Mouse (Mus musculus): ENCODE data around the gene Mis18bp1. TPM values are rescaled to one million over a fixed set of nuclear protein-coding genes. Genes with fewer than 3 reads are reported as not detected.
"Not testable (repeated sequence)": the region's sequence is repeated elsewhere in the genome, so short reads cannot be mapped to it uniquely, and the experiment has no call there.

The Mis18bp1 gene
- 32.4 and 36.8 TPM in 2 replicates for polyA plus RNA-seq (2015; fragmentation: Nextera tagmentation; extraction: Ambion mirVana)

GRCm38 (mm10) chr12:65172021-65172951, at the start of gene Mis18bp1:
Gene Mis18bp1, minus strand, starts transcription at chr12:65172604.
- no peaks in the 10 kb centered on the region for H3K27me3 ChIP-seq
- peak; percentile 97 for ATAC-seq (ENCODE audit: insufficient read depth)
- WGBS (ENCODE audit: insufficient replicate concordance): under 1% methylated on average over 70 of the region's 70 CpGs
- peak within 1 kb of the TSS; percentile 77 for H3K4me2 ChIP-seq
- H3K9me3 ChIP-seq (replicated peaks): no peaks in the 10 kb centered on the region
- peaks cover 25% of the 10 kb centered on the region for H3K4me1 ChIP-seq (replicated peaks)
- peak within 1 kb of the TSS; percentile 98 for H3K4me3 ChIP-seq (replicated peaks)
- peak within 1 kb of the TSS; percentile 86 for H3K9ac ChIP-seq
- H3K27ac ChIP-seq (replicated peaks): peak within 1 kb of the TSS; percentile 99
- H3K36me3 ChIP-seq (replicated peaks): 0 out of 2 replicates have a peak, but pooled peaks cover 8% of the 10 kb centered on the region

GRCm38 (mm10) chr12:65216404-65216840, 44.0 kb upstream of the Mis18bp1 start:
- Histone ChIP-seq H3K36me3 (replicated peaks) (no peaks in the 10 kb centered on the region), H3K4me2 (no peak overlapping the region), H3K4me3 (replicated peaks) (no peak overlapping the region), H3K9me3 (replicated peaks) (no peaks in the 10 kb centered on the region), H3K27me3 (no peaks in the 10 kb centered on the region), H3K27ac (replicated peaks) (no peak overlapping the region), H3K9ac (no peak overlapping the region), H3K4me1 (replicated peaks) (no peaks in the 10 kb centered on the region)
- ATAC-seq (ENCODE audit: insufficient read depth): no peak
- 72% methylated on average over 6 of the region's 6 CpGs for WGBS (ENCODE audit: insufficient replicate concordance)

- no peaks in the 10 kb centered on the region for H3K9me3 ChIP-seq (replicated peaks)
- H3K9ac ChIP-seq: no peak overlapping the region
- no peak overlapping the region for H3K27ac ChIP-seq (replicated peaks)
- no peak overlapping the region for H3K4me2 ChIP-seq
- no peaks in the 10 kb centered on the region for H3K27me3 ChIP-seq
- no peaks in the 10 kb centered on the region for H3K4me1 ChIP-seq (replicated peaks)
- no peaks in the 10 kb centered on the region for H3K36me3 ChIP-seq (replicated peaks)
- ATAC-seq (ENCODE audit: insufficient read depth): no peak
- H3K4me3 ChIP-seq (replicated peaks): no peak overlapping the region
- 46% methylated on average over 1 of the region's 1 CpGs for WGBS (ENCODE audit: insufficient replicate concordance)
These were observed 34.0 kb upstream of the Mis18bp1 start for GRCm38 (mm10) chr12:65206431-65206830.

- no peaks in the 10 kb centered on the region for H3K4me1 ChIP-seq (replicated peaks)
- H3K27ac ChIP-seq (replicated peaks): no peak overlapping the region
- H3K36me3 ChIP-seq (replicated peaks): no peaks in the 10 kb centered on the region
- no peak for ATAC-seq (ENCODE audit: insufficient read depth)
- H3K4me3 ChIP-seq (replicated peaks): no peak overlapping the region
- H3K9ac ChIP-seq: no peak overlapping the region
- WGBS (ENCODE audit: insufficient replicate concordance): 85% methylated on average over 2 of the region's 2 CpGs
- H3K9me3 ChIP-seq (replicated peaks): no peaks in the 10 kb centered on the region
- H3K4me2 ChIP-seq: no peak overlapping the region
- H3K27me3 ChIP-seq: no peaks in the 10 kb centered on the region
These were observed 29.4 kb upstream of the Mis18bp1 start for GRCm38 (mm10) chr12:65201812-65202211.

GRCm38 (mm10) chr12:65194003-65194530, 21.7 kb upstream of the Mis18bp1 start:
- H3K4me2 ChIP-seq: no peak overlapping the region
- ATAC-seq (ENCODE audit: insufficient read depth): no peak
- no peaks in the 10 kb centered on the region for H3K36me3 ChIP-seq (replicated peaks)
- H3K9ac ChIP-seq: no peak overlapping the region
- H3K27ac ChIP-seq (replicated peaks): no peak overlapping the region
- H3K4me1 ChIP-seq (replicated peaks): no peaks in the 10 kb centered on the region
- no peaks in the 10 kb centered on the region for H3K27me3 ChIP-seq
- H3K4me3 ChIP-seq (replicated peaks): no peak overlapping the region
- H3K9me3 ChIP-seq (replicated peaks): no peaks in the 10 kb centered on the region
- WGBS (ENCODE audit: insufficient replicate concordance): 55% methylated on average over 5 of the region's 5 CpGs

GRCm38 (mm10) chr12:65189213-65189612, 16.8 kb upstream of the Mis18bp1 start:
- H3K4me1 ChIP-seq (replicated peaks): no peaks in the 10 kb centered on the region
- H3K27ac ChIP-seq (replicated peaks): no peak overlapping the region
- H3K36me3 ChIP-seq (replicated peaks): no peaks in the 10 kb centered on the region
- no peak overlapping the region for H3K4me2 ChIP-seq
- H3K4me3 ChIP-seq (replicated peaks): no peak overlapping the region
- ATAC-seq (ENCODE audit: insufficient read depth): no peak
- no peak overlapping the region for H3K9ac ChIP-seq
- H3K9me3 ChIP-seq (replicated peaks): no peaks in the 10 kb centered on the region
- H3K27me3 ChIP-seq: no peaks in the 10 kb centered on the region
- 49% methylated on average over 2 of the region's 2 CpGs for WGBS (ENCODE audit: insufficient replicate concordance)

- H3K9me3 ChIP-seq (replicated peaks): no peaks in the 10 kb centered on the region
- no peak overlapping the region for H3K4me3 ChIP-seq (replicated peaks)
- no peaks in the 10 kb centered on the region for H3K27me3 ChIP-seq
- no peaks in the 10 kb centered on the region for H3K36me3 ChIP-seq (replicated peaks)
- no peak overlapping the region for H3K9ac ChIP-seq
- no peak overlapping the region for H3K4me2 ChIP-seq
- ATAC-seq (ENCODE audit: insufficient read depth): no peak
- no peaks in the 10 kb centered on the region for H3K4me1 ChIP-seq (replicated peaks)
- WGBS (ENCODE audit: insufficient replicate concordance): 50% methylated on average over 3 of the region's 3 CpGs
- H3K27ac ChIP-seq (replicated peaks): no peak overlapping the region
These were observed 15.0 kb upstream of the Mis18bp1 start for GRCm38 (mm10) chr12:65187365-65187764.

- no peak overlapping the region for H3K9ac ChIP-seq
- no peaks in the 10 kb centered on the region for H3K36me3 ChIP-seq (replicated peaks)
- no peaks in the 10 kb centered on the region for H3K9me3 ChIP-seq (replicated peaks)
- peaks cover 25% of the 10 kb centered on the region for H3K4me1 ChIP-seq (replicated peaks)
- peak overlapping the region; percentile 98 for H3K4me3 ChIP-seq (replicated peaks)
- peak overlapping the region; percentile 99 for H3K27ac ChIP-seq (replicated peaks)
- ATAC-seq (ENCODE audit: insufficient read depth): no peak
- WGBS (ENCODE audit: insufficient replicate concordance): 88% methylated on average over 5 of the region's 5 CpGs
- no peaks in the 10 kb centered on the region for H3K27me3 ChIP-seq
- H3K4me2 ChIP-seq: peak overlapping the region; percentile 77
These were observed 1.3 kb upstream of the Mis18bp1 start for GRCm38 (mm10) chr12:65173736-65174135.

GRCm38 (mm10) chr12:65172959-65173358, 555 bp upstream of the Mis18bp1 start:
- H3K4me1 ChIP-seq (replicated peaks): peaks cover 25% of the 10 kb centered on the region
- ATAC-seq (ENCODE audit: insufficient read depth): peak; percentile 54
- 14% methylated on average over 8 of the region's 8 CpGs for WGBS (ENCODE audit: insufficient replicate concordance)
- not testable (repeated sequence) for H3K9me3 ChIP-seq (replicated peaks); H3K27me3 ChIP-seq; H3K36me3 ChIP-seq (replicated peaks)
- peak overlapping the region; percentile 77 for H3K4me2 ChIP-seq
- peak overlapping the region; percentile 98 for H3K4me3 ChIP-seq (replicated peaks)
- H3K27ac ChIP-seq (replicated peaks): peak overlapping the region; percentile 99
- peak overlapping the region; percentile 86 for H3K9ac ChIP-seq

- H3K4me1 ChIP-seq (replicated peaks); ATAC-seq (ENCODE audit: insufficient read depth); H3K9ac ChIP-seq; H3K9me3 ChIP-seq (replicated peaks); H3K4me3 ChIP-seq (replicated peaks); H3K27me3 ChIP-seq; H3K4me2 ChIP-seq; H3K27ac ChIP-seq (replicated peaks): not testable (repeated sequence)
- WGBS (ENCODE audit: insufficient replicate concordance): 84% methylated on average over 4 of the region's 4 CpGs
- H3K36me3 ChIP-seq (replicated peaks): peaks cover 73% of the 10 kb centered on the region
These were observed 36.3 kb downstream of the Mis18bp1 start for GRCm38 (mm10) chr12:65136121-65136520.

GRCm38 (mm10) chr12:65119451-65119850, 53.0 kb downstream of the Mis18bp1 start:
- no peaks in the 10 kb centered on the region for H3K4me1 ChIP-seq (replicated peaks)

More at GRCm38 (mm10) chr12:65119451-65119850, 53.0 kb downstream of the Mis18bp1 start:
- Histone ChIP-seq H3K9me3 (replicated peaks) (no peaks in the 10 kb centered on the region), H3K36me3 (replicated peaks) (peaks cover 75% of the 10 kb centered on the region), H3K9ac (no peak overlapping the region), H3K4me3 (replicated peaks) (no peak overlapping the region), H3K27ac (replicated peaks) (no peak overlapping the region), H3K27me3 (no peaks in the 10 kb centered on the region), H3K4me2 (no peak overlapping the region)
- no peak for ATAC-seq (ENCODE audit: insufficient read depth)
- 86% methylated on average over 5 of the region's 5 CpGs for WGBS (ENCODE audit: insufficient replicate concordance)
